Mouse (Mus musculus) liver, embryonic 14.5 days (tissue): Measurements from ENCODE around the gene Frmd8. TPM values are rescaled to one million over a fixed set of nuclear protein-coding genes. Genes with fewer than 3 reads are reported as not detected.

Experiments
- ATAC-seq: fragments of 200-750 bp; cut with Nextera tagmentation; 2 replicates; pipeline ENCODE4 v1.8.0; 2017; ENCODE audit warnings: moderate number of reproducible peaks, mild to moderate bottlenecking, moderate library complexity; ENCODE audit not compliant: insufficient read depth
- DNase-seq, 3 experiments: peaks; one replicate each; pipeline ENCODE4 v3.0.0-alpha.2; 2012 to 2013; ENCODE audit warnings: low read depth in 3 of 3, low spot score in 3 of 3
- H3K27ac ChIP-seq: fragments of 300-500 bp; sonication (generic); 2 replicates; pipeline ENCODE4 v1.5.1; 2014; ENCODE audit warnings: moderate library complexity, mild to moderate bottlenecking, control low read depth, inconsistent platforms
- H3K27me3 ChIP-seq: fragments of 300-500 bp; sonication (generic); 2 replicates; pipeline ENCODE4 v1.6.1; 2014; ENCODE audit warnings: mild to moderate bottlenecking, low read length, moderate library complexity; ENCODE audit not compliant: control insufficient read depth, insufficient read depth
- H3K36me3 ChIP-seq: fragments of 300-500 bp; sonication (generic); replicated peaks from 2 replicates; pipeline ENCODE4 v1.6.1; 2014; ENCODE audit warnings: low read depth; ENCODE audit not compliant: control insufficient read depth, insufficient read depth
- H3K4me1 ChIP-seq, 2 experiments: fragments of 200-500 bp in 1 of 2; fragments of 300-500 bp in 1 of 2; sonication (generic) in 1 of 2; replicated peaks; 2 replicates each; pipeline ENCODE4 v1.6.1; 2012 to 2014; ENCODE audit warnings: antibody characterized with exemption in 1 of 2, inconsistent platforms in 1 of 2, low read length in 1 of 2; ENCODE audit not compliant: control insufficient read depth in 2 of 2, insufficient read depth in 2 of 2
- H3K4me2 ChIP-seq: fragments of 300-500 bp; sonication (generic); 2 replicates; pipeline ENCODE4 v1.6.1; 2014; ENCODE audit warnings: low read depth, mild to moderate bottlenecking, control low read depth, moderate library complexity
- H3K4me3 ChIP-seq, 2 experiments: fragments of 200-500 bp in 1 of 2; fragments of 300-500 bp in 1 of 2; sonication (generic) in 1 of 2; 2 replicates each; pipeline ENCODE4 v1.5.1; 2012 to 2014; ENCODE audit warnings: low read depth in 2 of 2, low read length in 2 of 2, mild to moderate bottlenecking in 2 of 2, control low read depth in 1 of 2, inconsistent platforms in 1 of 2, moderate library complexity in 1 of 2; ENCODE audit not compliant: insufficient read depth in 1 of 2
- H3K9ac ChIP-seq: fragments of 300-500 bp; sonication (generic); replicated peaks from 2 replicates; pipeline ENCODE4 v1.6.1; 2014; ENCODE audit warnings: mild to moderate bottlenecking, control low read depth, moderate library complexity
- H3K9me3 ChIP-seq: fragments of 300-500 bp; sonication (generic); 2 replicates; pipeline ENCODE4 v1.6.1; 2016; ENCODE audit warnings: low read length, mixed read lengths; ENCODE audit not compliant: control insufficient read depth
- CTCF ChIP-seq: IDR thresholded peaks from 2 replicates; pipeline ENCODE4 v1.5.1; 2016; ENCODE audit warnings: antibody characterized with exemption, low read depth, control low read depth
- EP300 ChIP-seq: IDR thresholded peaks from 2 replicates; pipeline ENCODE4 v1.6.1; 2016; ENCODE audit warnings: antibody characterized with exemption, low read depth
- whole genome bisulfite sequencing: fragments of 180-500 bp; shearing (Covaris S2); extraction: QIAGEN DNeasy Blood & Tissue Kit; methylation state at CpG from one replicate; pipeline ENCODE4 v1.1.7; 2014; ENCODE audit not compliant: insufficient replicate concordance; 5-methylcytosine and 5-hydroxymethylcytosine counted together
- polyA plus RNA-seq, 2 experiments: library from polyadenylated mRNA; depleted of rRNA in 1 of 2; stranded (reverse) in 1 of 2; unstranded in 1 of 2; fragments of >200 nt; fragmentation: Nextera tagmentation in 1 of 2; extraction: Ambion mirVana in 1 of 2; gene quantifications; 2 replicates each; pipeline versions ENCODE4 v1.2.1 to v1.2.3; 2012 to 2014

The Frmd8 gene
- polyA plus RNA-seq, 2 experiments, result 6.6 to 6.7 TPM

DNA sequence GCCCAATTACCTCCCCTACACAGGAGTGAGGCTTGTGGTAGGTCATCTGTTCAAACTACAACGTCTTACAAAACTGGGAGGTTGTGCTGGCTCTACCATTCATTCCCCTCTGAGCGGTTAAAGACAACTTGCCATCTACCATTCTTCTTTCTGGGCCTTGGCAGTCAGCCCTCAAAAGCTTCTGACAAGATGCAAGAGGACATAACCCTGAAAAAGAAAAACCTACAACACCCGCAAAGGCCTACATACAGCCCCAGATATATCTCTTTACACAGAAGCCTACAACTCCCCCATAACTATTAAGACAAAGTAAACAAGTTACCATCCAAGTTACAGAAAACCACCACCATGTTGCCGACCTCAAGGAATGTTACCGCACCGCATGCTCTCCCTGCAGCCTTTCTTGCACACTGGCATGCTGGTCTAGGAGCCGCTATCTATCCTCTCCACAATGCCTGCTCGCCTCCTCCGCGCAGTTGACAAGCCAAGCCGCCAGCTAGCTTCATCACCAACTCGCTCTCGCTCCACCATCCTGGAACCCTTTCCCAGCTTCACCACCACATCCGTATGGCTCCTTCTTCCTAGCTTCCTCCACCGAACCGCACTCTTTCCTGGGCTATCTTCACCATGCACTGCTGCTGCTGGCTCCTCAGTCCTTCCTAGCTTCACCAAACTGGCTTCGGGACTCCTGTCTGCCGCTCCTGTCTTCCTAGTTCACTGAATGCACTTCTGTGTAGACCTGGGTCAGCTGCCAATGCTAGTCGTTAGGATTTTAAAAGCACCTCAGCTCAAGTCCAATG lies 74.2 kb downstream of the Frmd8 start:
- peaks cover 36 to 40% of the 10 kb centered on the region in 2 experiments for H3K4me1 ChIP-seq
- H3K27me3 ChIP-seq, result no peaks in the 10 kb centered on the region
- peak overlapping the region; percentile 95 for H3K4me2 ChIP-seq
- no peak; the same call in 1 of the 2 replicates for TF ChIP-seq EP300
- no peak for TF ChIP-seq CTCF
- no peaks in the 10 kb centered on the region for H3K9me3 ChIP-seq
- H3K27ac ChIP-seq, result peak overlapping the region; percentile 98
- WGBS, result under 1% methylated on average over 19 of the region's 19 CpGs
- H3K9ac ChIP-seq, result peak overlapping the region; percentile 95
- ATAC-seq (no peak), DNase-seq (no peak)
- peaks cover 42% of the 10 kb centered on the region for H3K36me3 ChIP-seq
- H3K4me3 ChIP-seq, result peak overlapping the region; percentile 73 to 97

DNA sequence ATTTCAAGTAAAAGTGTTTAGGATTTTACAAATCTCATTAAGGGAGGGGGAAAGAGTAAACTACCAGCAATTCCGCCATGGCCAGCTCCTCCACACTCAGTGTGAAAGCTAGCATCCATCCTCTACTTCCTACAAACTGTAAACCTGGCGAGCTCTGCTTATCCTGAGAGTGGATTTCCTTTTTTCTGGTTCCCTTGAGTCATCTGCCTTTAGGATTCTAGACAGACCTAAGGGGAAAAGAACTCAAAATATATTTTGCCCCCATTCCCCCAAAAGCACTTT lies 74.8 kb downstream of the Frmd8 start:
- WGBS, result 0% methylated on average over 2 of the region's 2 CpGs
- TF ChIP-seq CTCF (no peak), EP300 (0 out of 2 replicates have a peak, but pooled peaks have one; percentile 27)
- Histone ChIP-seq H3K4me1 (peaks cover 39 to 40% of the 10 kb centered on the region in 2 experiments), H3K27me3 (no peaks in the 10 kb centered on the region), H3K9ac (peak overlapping the region; percentile 95), H3K27ac (peak overlapping the region; percentile 98), H3K36me3 (peaks cover 47% of the 10 kb centered on the region), H3K4me3 (peak overlapping the region; percentile 73 to 97), H3K9me3 (no peaks in the 10 kb centered on the region), H3K4me2 (peak overlapping the region; percentile 95)
- ATAC-seq (no peak), DNase-seq (no peak)

Other genes with a start within 250 kb of the Frmd8 start
- 14.8 and 19.9 TPM in 2 replicates for gene Rela, start 237.8 kb downstream of the Frmd8 start, polyA plus RNA-seq (2012; rRNA removed)
- gene Rela, start 237.8 kb downstream of the Frmd8 start, polyA plus RNA-seq (2014; fragmentation: Nextera tagmentation; extraction: Ambion mirVana), result 18.9 and 21.9 TPM in 2 replicates
- gene Sipa1, start 211.6 kb downstream of the Frmd8 start, polyA plus RNA-seq (2012; rRNA removed), result 27.5 and 33.2 TPM in 2 replicates
- gene Sipa1, start 211.6 kb downstream of the Frmd8 start, polyA plus RNA-seq (2014; fragmentation: Nextera tagmentation; extraction: Ambion mirVana), result 14.3 and 18.9 TPM in 2 replicates
- 13.7 and 14.5 TPM in 2 replicates for gene Map3k11, start 186.5 kb downstream of the Frmd8 start, polyA plus RNA-seq (2012; rRNA removed)
- 9.1 and 10.8 TPM in 2 replicates for gene Map3k11, start 186.5 kb downstream of the Frmd8 start, polyA plus RNA-seq (2014; fragmentation: Nextera tagmentation; extraction: Ambion mirVana)
- 19.8 and 25.9 TPM in 2 replicates for gene Pcnx3, start 186.4 kb downstream of the Frmd8 start, polyA plus RNA-seq (2012; rRNA removed)
- gene Pcnx3, start 186.4 kb downstream of the Frmd8 start, polyA plus RNA-seq (2014; fragmentation: Nextera tagmentation; extraction: Ambion mirVana), result 9.1 and 9.8 TPM in 2 replicates
- 0.04 TPM in 1 of 2 replicates, not detected in the other for gene Kcnk7, start 170.9 kb downstream of the Frmd8 start, polyA plus RNA-seq (2012; rRNA removed)
- 0.17 and 0.27 TPM in 2 replicates for gene Kcnk7, start 170.9 kb downstream of the Frmd8 start, polyA plus RNA-seq (2014; fragmentation: Nextera tagmentation; extraction: Ambion mirVana)
- gene Ehbp1l1, start 149.0 kb downstream of the Frmd8 start, polyA plus RNA-seq (2012; rRNA removed), result 70.8 and 95.5 TPM in 2 replicates
- gene Ehbp1l1, start 149.0 kb downstream of the Frmd8 start, polyA plus RNA-seq (2014; fragmentation: Nextera tagmentation; extraction: Ambion mirVana), result 66.0 and 76.7 TPM in 2 replicates
- 44.0 and 50.9 TPM in 2 replicates for gene Fam89b, start 145.6 kb downstream of the Frmd8 start, polyA plus RNA-seq (2012; rRNA removed)
- gene Fam89b, start 145.6 kb downstream of the Frmd8 start, polyA plus RNA-seq (2014; fragmentation: Nextera tagmentation; extraction: Ambion mirVana), result 40.6 and 41.0 TPM in 2 replicates
- gene Ltbp3, start 134.4 kb downstream of the Frmd8 start, polyA plus RNA-seq (2012; rRNA removed), result 1.9 and 2.1 TPM in 2 replicates
- gene Ltbp3, start 134.4 kb downstream of the Frmd8 start, polyA plus RNA-seq (2014; fragmentation: Nextera tagmentation; extraction: Ambion mirVana), result 0.85 and 1.6 TPM in 2 replicates
- 21.1 and 27.1 TPM in 2 replicates for gene Scyl1, start 103.9 kb downstream of the Frmd8 start, polyA plus RNA-seq (2012; rRNA removed)
- gene Scyl1, start 103.9 kb downstream of the Frmd8 start, polyA plus RNA-seq (2014; fragmentation: Nextera tagmentation; extraction: Ambion mirVana), result 15.8 and 18.6 TPM in 2 replicates
- 5.3 and 5.8 TPM in 2 replicates for gene Slc25a45, start 2.5 kb upstream of the Frmd8 start, polyA plus RNA-seq (2012; rRNA removed)
- 3.2 and 4.6 TPM in 2 replicates for gene Slc25a45, start 2.5 kb upstream of the Frmd8 start, polyA plus RNA-seq (2014; fragmentation: Nextera tagmentation; extraction: Ambion mirVana)
- gene Tigd3, start 18.9 kb upstream of the Frmd8 start, polyA plus RNA-seq (2012; rRNA removed), result 2.2 and 2.4 TPM in 2 replicates
- gene Tigd3, start 18.9 kb upstream of the Frmd8 start, polyA plus RNA-seq (2014; fragmentation: Nextera tagmentation; extraction: Ambion mirVana), result 1.1 TPM in 2 replicates
- gene Dpf2, start 37.7 kb upstream of the Frmd8 start, polyA plus RNA-seq (2012; rRNA removed), result 35.3 and 36.0 TPM in 2 replicates
- 45.1 and 54.5 TPM in 2 replicates for gene Dpf2, start 37.7 kb upstream of the Frmd8 start, polyA plus RNA-seq (2014; fragmentation: Nextera tagmentation; extraction: Ambion mirVana)
- gene Cdc42ep2, start 49.5 kb upstream of the Frmd8 start, polyA plus RNA-seq (2012; rRNA removed), result 2.2 and 2.3 TPM in 2 replicates
- gene Cdc42ep2, start 49.5 kb upstream of the Frmd8 start, polyA plus RNA-seq (2014; fragmentation: Nextera tagmentation; extraction: Ambion mirVana), result 1.6 and 2.1 TPM in 2 replicates
- gene Pola2, start 88.9 kb upstream of the Frmd8 start, polyA plus RNA-seq (2012; rRNA removed), result 60.9 and 66.4 TPM in 2 replicates
- 63.0 and 68.1 TPM in 2 replicates for gene Pola2, start 88.9 kb upstream of the Frmd8 start, polyA plus RNA-seq (2014; fragmentation: Nextera tagmentation; extraction: Ambion mirVana)
- not detected in 2 replicates for gene Slc22a20, start 110.9 kb upstream of the Frmd8 start, polyA plus RNA-seq (2012; rRNA removed)
- gene Slc22a20, start 110.9 kb upstream of the Frmd8 start, polyA plus RNA-seq (2014; fragmentation: Nextera tagmentation; extraction: Ambion mirVana), result 0.08 TPM in 1 of 2 replicates, not detected in the other
- 25.4 and 28.0 TPM in 2 replicates for gene Capn1, start 140.6 kb upstream of the Frmd8 start, polyA plus RNA-seq (2012; rRNA removed)
- gene Capn1, start 140.6 kb upstream of the Frmd8 start, polyA plus RNA-seq (2014; fragmentation: Nextera tagmentation; extraction: Ambion mirVana), result 25.6 and 28.7 TPM in 2 replicates
- 11.5 and 13.2 TPM in 2 replicates for gene Syvn1, start 171.3 kb upstream of the Frmd8 start, polyA plus RNA-seq (2012; rRNA removed)
- gene Syvn1, start 171.3 kb upstream of the Frmd8 start, polyA plus RNA-seq (2014; fragmentation: Nextera tagmentation; extraction: Ambion mirVana), result 9.7 and 12.6 TPM in 2 replicates
- gene Mrpl49, start 182.5 kb upstream of the Frmd8 start, polyA plus RNA-seq (2012; rRNA removed), result 22.0 and 29.6 TPM in 2 replicates
- gene Mrpl49, start 182.5 kb upstream of the Frmd8 start, polyA plus RNA-seq (2014; fragmentation: Nextera tagmentation; extraction: Ambion mirVana), result 43.7 and 48.2 TPM in 2 replicates
- 853 and 969 TPM in 2 replicates for gene Fau, start 182.6 kb upstream of the Frmd8 start, polyA plus RNA-seq (2012; rRNA removed)
- gene Fau, start 182.6 kb upstream of the Frmd8 start, polyA plus RNA-seq (2014; fragmentation: Nextera tagmentation; extraction: Ambion mirVana), result 593 and 639 TPM in 2 replicates
- 15.8 and 17.9 TPM in 2 replicates for gene Znhit2, start 185.9 kb upstream of the Frmd8 start, polyA plus RNA-seq (2012; rRNA removed)
- gene Znhit2, start 185.9 kb upstream of the Frmd8 start, polyA plus RNA-seq (2014; fragmentation: Nextera tagmentation; extraction: Ambion mirVana), result 19.3 and 20.4 TPM in 2 replicates
- 35.9 and 43.4 TPM in 2 replicates for gene Tm7sf2, start 193.1 kb upstream of the Frmd8 start, polyA plus RNA-seq (2012; rRNA removed)
- 35.0 and 35.7 TPM in 2 replicates for gene Tm7sf2, start 193.1 kb upstream of the Frmd8 start, polyA plus RNA-seq (2014; fragmentation: Nextera tagmentation; extraction: Ambion mirVana)
- gene Vps51, start 202.0 kb upstream of the Frmd8 start, polyA plus RNA-seq (2012; rRNA removed), result 20.7 and 21.9 TPM in 2 replicates
- gene Vps51, start 202.0 kb upstream of the Frmd8 start, polyA plus RNA-seq (2014; fragmentation: Nextera tagmentation; extraction: Ambion mirVana), result 19.9 and 23.3 TPM in 2 replicates
- gene Tmem262, start 204.8 kb upstream of the Frmd8 start, polyA plus RNA-seq (2012; rRNA removed), result not detected in 2 replicates
- gene Tmem262, start 204.8 kb upstream of the Frmd8 start, polyA plus RNA-seq (2014; fragmentation: Nextera tagmentation; extraction: Ambion mirVana), result not detected in 2 replicates
- gene Gm28374, start 207.0 kb upstream of the Frmd8 start, polyA plus RNA-seq (2012; rRNA removed), result 0.16 and 0.17 TPM in 2 replicates
- gene Gm28374, start 207.0 kb upstream of the Frmd8 start, polyA plus RNA-seq (2014; fragmentation: Nextera tagmentation; extraction: Ambion mirVana), result 0.33 and 0.38 TPM in 2 replicates
- gene Zfpl1, start 209.7 kb upstream of the Frmd8 start, polyA plus RNA-seq (2012; rRNA removed), result 20.8 and 24.1 TPM in 2 replicates
- gene Zfpl1, start 209.7 kb upstream of the Frmd8 start, polyA plus RNA-seq (2014; fragmentation: Nextera tagmentation; extraction: Ambion mirVana), result 18.1 and 20.4 TPM in 2 replicates
- gene Cdca5, start 209.7 kb upstream of the Frmd8 start, polyA plus RNA-seq (2012; rRNA removed), result 17.6 and 23.1 TPM in 2 replicates
- gene Cdca5, start 209.7 kb upstream of the Frmd8 start, polyA plus RNA-seq (2014; fragmentation: Nextera tagmentation; extraction: Ambion mirVana), result 30.9 and 33.7 TPM in 2 replicates
- 0.68 TPM in 1 of 2 replicates, not detected in the other for gene AC131692.1, start 219.1 kb upstream of the Frmd8 start, polyA plus RNA-seq (2012; rRNA removed)
- 0.22 TPM in 1 of 2 replicates, not detected in the other for gene AC131692.1, start 219.1 kb upstream of the Frmd8 start, polyA plus RNA-seq (2014; fragmentation: Nextera tagmentation; extraction: Ambion mirVana)
- 4.3 and 6.4 TPM in 2 replicates for gene Naaladl1, start 230.5 kb upstream of the Frmd8 start, polyA plus RNA-seq (2012; rRNA removed)
- 1.1 and 1.9 TPM in 2 replicates for gene Naaladl1, start 230.5 kb upstream of the Frmd8 start, polyA plus RNA-seq (2014; fragmentation: Nextera tagmentation; extraction: Ambion mirVana)
- gene Sac3d1, start 243.4 kb upstream of the Frmd8 start, polyA plus RNA-seq (2012; rRNA removed), result 18.4 and 25.5 TPM in 2 replicates
- gene Sac3d1, start 243.4 kb upstream of the Frmd8 start, polyA plus RNA-seq (2014; fragmentation: Nextera tagmentation; extraction: Ambion mirVana), result 22.7 and 22.9 TPM in 2 replicates